Mouse (Mus musculus): ENCODE data around the gene Micu1.

Micu1 gene

DNA sequence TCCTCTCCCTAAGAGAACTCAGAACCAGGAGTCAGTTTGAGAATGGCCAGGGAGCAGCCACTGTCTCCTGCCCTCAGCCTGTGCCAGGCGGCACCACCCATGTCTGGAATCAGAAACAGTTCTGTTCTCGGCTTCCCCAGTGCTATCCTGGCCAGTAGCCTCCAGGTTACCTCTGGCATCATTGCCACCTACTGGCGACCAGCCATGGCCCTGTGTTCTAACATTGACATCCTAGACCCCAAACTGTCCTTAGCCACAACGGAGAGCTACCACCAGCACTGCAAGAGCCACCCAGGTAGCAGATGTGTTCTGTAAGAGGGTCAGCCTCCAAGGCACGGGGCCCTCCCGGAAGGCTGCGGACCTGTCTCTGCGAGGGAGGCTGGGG is 200.3 kb downstream of the Micu1 start:
- no peak for DNase-seq (ENCODE audit: low spot score)

DNA sequence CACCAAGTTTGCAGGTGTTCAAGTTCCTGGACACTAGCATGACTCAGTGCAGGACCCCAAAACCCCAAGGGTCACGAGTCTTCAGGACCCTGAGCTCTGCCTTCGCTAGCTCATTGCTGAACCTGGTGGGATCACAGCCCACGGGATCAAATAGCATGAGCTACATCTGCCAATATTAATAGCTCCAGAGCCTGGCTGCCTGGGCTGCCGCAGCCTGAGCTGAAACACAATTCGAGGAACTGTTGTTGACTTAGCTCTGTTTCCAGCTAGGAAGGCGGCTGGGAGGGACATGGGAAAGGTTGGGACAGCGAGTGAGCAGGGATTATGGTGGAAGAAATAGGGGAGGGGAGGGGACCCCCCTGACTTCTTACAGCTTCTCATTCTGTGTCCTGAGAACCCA is 200.9 kb downstream of the Micu1 start:
- DNase-seq (ENCODE audit: low spot score) = no peak

DNA sequence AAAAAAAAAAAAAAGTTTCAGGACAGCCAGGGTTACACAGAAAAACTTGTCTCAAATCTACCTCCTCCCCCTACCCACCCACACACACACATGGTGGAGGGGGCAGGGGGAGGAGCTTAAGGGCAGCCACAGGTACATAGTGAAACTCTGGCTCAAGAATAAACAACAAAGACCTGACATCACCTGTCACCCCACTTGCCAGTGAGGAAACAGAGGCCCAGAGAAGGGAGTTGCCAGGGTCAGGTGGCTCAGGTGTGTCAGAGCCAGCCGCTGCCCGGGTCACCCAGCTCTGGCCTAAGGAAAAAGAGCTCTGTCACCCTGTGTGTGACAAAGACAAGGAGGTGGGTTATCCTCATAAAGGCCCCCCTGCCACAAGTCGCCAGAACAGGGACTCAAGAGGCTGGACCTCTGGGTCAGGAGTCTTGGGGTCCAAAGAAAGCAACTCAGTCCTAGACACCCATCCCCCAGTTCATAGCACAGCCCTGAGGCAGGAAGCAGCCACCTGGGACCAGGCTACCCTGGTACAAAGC is 204.9 kb downstream of the Micu1 start:
- no peak for DNase-seq (ENCODE audit: low spot score)

GRCm38 (mm10) chr10:59907695-59908299 is 205.5 kb downstream of the Micu1 start:
- no peak for DNase-seq (ENCODE audit: low spot score)

- no peak for DNase-seq (ENCODE audit: low spot score)
Observed at GRCm38 (mm10) chr10:59908776-59909315, 206.6 kb downstream of the Micu1 start.

GRCm38 (mm10) chr10:59909357-59909847 is 207.1 kb downstream of the Micu1 start:
- DNase-seq (ENCODE audit: low spot score) = no peak

DNA sequence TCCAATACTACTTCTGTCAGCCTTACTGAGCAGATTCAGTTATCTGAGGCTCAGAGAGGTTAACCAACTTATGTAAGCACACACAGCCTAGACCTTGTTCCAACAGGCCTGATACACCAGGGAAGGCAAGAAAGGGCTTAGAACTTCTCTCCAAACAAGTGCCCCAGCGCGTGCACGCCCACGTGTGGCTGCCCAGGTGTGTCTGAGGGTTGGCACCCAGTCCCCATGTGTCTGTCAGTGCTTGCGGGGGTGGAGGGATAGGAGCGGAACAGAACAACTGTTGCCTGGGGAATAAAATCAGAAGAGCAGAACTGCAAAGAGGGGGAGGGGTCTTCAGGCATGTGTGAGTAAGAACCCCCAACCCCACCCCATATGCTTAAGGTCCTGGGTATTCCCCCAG is 208.8 kb downstream of the Micu1 start:
- no peak for DNase-seq (ENCODE audit: low spot score)

GRCm38 (mm10) chr10:59911561-59912198 is 209.4 kb downstream of the Micu1 start:
- DNase-seq (ENCODE audit: low spot score) = no peak
